ENCODE assay signal across 11 mouse cellular contexts in genomic region chr8:121273620-121274019, GRCm38 (mm10).
DNase-seq lines count a peak whose midpoint lies in the region; ATAC-seq and TF ChIP-seq lines count a peak whose summit lies in the region.
"Had no signal": no experiment of that assay in that cellular context is flagged by ENCODE, and none has a peak within 500 bp of the region (broad histone marks: within the 10 kb centered on the region; RNA-seq: fewer than 3 reads in every experiment).

No protein-coding gene starts in this region.

- H3K27ac ChIP-seq in cerebellum, adult 2 months (ENCODE audit: insufficient read depth, low read length) = no peak overlapping the region
- H3K27ac ChIP-seq in midbrain, postnatal 0 days (ENCODE audit: low read depth, low read length) = no peak overlapping the region
- H3K27ac ChIP-seq: embryonic facial prominence, embryonic 13.5 days had no signal

- peaks cover 8% of the 10 kb centered on the region; the same call in 1 of the 2 replicates for H3K4me1 ChIP-seq in cerebellum, adult 2 months (ENCODE audit: control insufficient read depth, insufficient read depth, low read length)
- H3K4me1 ChIP-seq in midbrain, postnatal 0 days (ENCODE audit: insufficient read depth, low read length) = no peaks in the 10 kb centered on the region
- no peaks in the 10 kb centered on the region for H3K4me1 ChIP-seq in lung, adult 2 months (ENCODE audit: control insufficient read depth, insufficient read depth, low read length)

- no peaks in the 10 kb centered on the region for H3K36me3 ChIP-seq in midbrain, postnatal 0 days (ENCODE audit: insufficient read depth, low read length)
- H3K36me3 ChIP-seq: embryonic facial prominence, embryonic 13.5 days; G1E had no signal

- WGBS in cerebellum, adult 2 months = 3% methylated on average over 15 of the region's 15 CpGs
- 73% methylated on average over 15 of the region's 15 CpGs for WGBS in midbrain, postnatal 0 days
- 71% methylated on average over 15 of the region's 15 CpGs for WGBS in lung, adult 2 months

- H3K4me2 ChIP-seq in midbrain, postnatal 0 days (ENCODE audit: low read depth, low read length, poor library complexity, severe bottlenecking) = no peak overlapping the region

- peak overlapping the region; percentile 49 for H3K4me3 ChIP-seq in cerebellum, adult 2 months (replicated peaks; ENCODE audit: insufficient read depth, low read depth, low read length)
- H3K4me3 ChIP-seq in midbrain, postnatal 0 days (ENCODE audit: low read depth, low read length) = no peak overlapping the region
- no peak overlapping the region for H3K4me3 ChIP-seq in lung, adult 2 months (replicated peaks; ENCODE audit: extremely low read depth, low read depth, low read length)

- TF ChIP-seq CTCF in cerebellum, adult 2 months (IDR thresholded peaks at IDR 0.05; ENCODE audit: borderline replicate concordance, insufficient read depth, low read depth, low read length) = no peak
- no peak for TF ChIP-seq CTCF in midbrain, postnatal 0 days (IDR thresholded peaks at IDR 0.05)
- TF ChIP-seq CTCF in lung, adult 2 months (IDR thresholded peaks at IDR 0.05; ENCODE audit: insufficient read depth, low read length) = no peak

- no peaks in the 10 kb centered on the region for H3K9me3 ChIP-seq in midbrain, postnatal 0 days (ENCODE audit: low read length)
- H3K9me3 ChIP-seq: embryonic facial prominence, embryonic 13.5 days had no signal

- intact Hi-C loops in left cerebral cortex, postnatal 4 days (cut with DNase I) = no loop called here
- intact Hi-C loops in left cerebral cortex, postnatal 36 days (cut with DNase I) = no loop called here

- peak; percentile 98 for DNase-seq in left cerebral cortex, postnatal 4 days
- DNase-seq in left cerebral cortex, postnatal 36 days (ENCODE audit: low spot score in 2 of 2) = no peak
- DNase-seq in cerebellum, adult 2 months = peak; percentile 82 to 92
- DNase-seq in frontal cortex, postnatal 36 days (ENCODE audit: low spot score in 2 of 2) = peak; percentile 11 to 12
- DNase-seq in midbrain, postnatal 0 days (ENCODE audit: low spot score) = peak; percentile 91
- DNase-seq in lung, adult 2 months = no peak
- DNase-seq in thymus, postnatal 4 days = no peak
- no peak for DNase-seq in lung, postnatal 10 days

- ATAC-seq in midbrain, postnatal 0 days (ENCODE audit: low FRiP score) = peak; percentile 84
- ATAC-seq: intestine, postnatal 0 days had no signal

- no peaks in the 10 kb centered on the region; the same call in 1 of the 2 replicates for H3K27me3 ChIP-seq in cerebellum, adult 2 months (ENCODE audit: control insufficient read depth, insufficient read depth, low read length)
- H3K27me3 ChIP-seq in midbrain, postnatal 0 days (ENCODE audit: insufficient read depth, low read length) = no peaks in the 10 kb centered on the region

- no peak overlapping the region for H3K9ac ChIP-seq in midbrain, postnatal 0 days (replicated peaks; ENCODE audit: low read length, poor library complexity, severe bottlenecking)
- H3K9ac ChIP-seq: embryonic facial prominence, embryonic 13.5 days had no signal

- no peak for TF ChIP-seq POLR2A in cerebellum, adult 2 months (IDR thresholded peaks at IDR 0.05; ENCODE audit: borderline replicate concordance, insufficient read depth, low read length)
- TF ChIP-seq POLR2A in lung, adult 2 months (IDR thresholded peaks at IDR 0.05; ENCODE audit: borderline replicate concordance, extremely low read depth, low read depth, low read length) = no peak

Comparison
In these comparisons a context has a peak if more than half of its experiments do, and no peak if none do; other contexts are left out.
1. DNase-seq: peak in left cerebral cortex, postnatal 4 days (single experiment), cerebellum, adult 2 months (2 of 2), frontal cortex, postnatal 36 days (2 of 2) and midbrain, postnatal 0 days (single experiment); none in left cerebral cortex, postnatal 36 days (0 of 2), lung, adult 2 months (single experiment), thymus, postnatal 4 days (single experiment) and lung, postnatal 10 days (single experiment).